Mouse (Mus musculus) neural tube, embryonic 15.5 days (tissue): ENCODE data around the gene Hs3st3a1. TPM values are rescaled to one million over a fixed set of nuclear protein-coding genes. Genes with fewer than 3 reads are reported as not detected.

ENCODE experiments used
- ATAC-seq: fragments of 200-750 bp; cut with Nextera tagmentation; 2 replicates; pipeline ENCODE4 v1.8.0; 2017; ENCODE audit warnings: mild to moderate bottlenecking, moderate TSS enrichment, moderate library complexity; ENCODE audit not compliant: low FRiP score
- H3K27ac ChIP-seq: fragments of 300-500 bp; sonication (generic); replicated peaks from 2 replicates; pipeline ENCODE4 v1.5.1; 2015; ENCODE audit warnings: mild to moderate bottlenecking, inconsistent platforms
- H3K27me3 ChIP-seq: fragments of 300-500 bp; sonication (generic); replicated peaks from 2 replicates; pipeline ENCODE4 v1.6.1; 2015; ENCODE audit warnings: inconsistent platforms
- H3K36me3 ChIP-seq: fragments of 300-500 bp; sonication (generic); 2 replicates; pipeline ENCODE4 v1.6.1; 2015; ENCODE audit warnings: inconsistent platforms
- H3K4me1 ChIP-seq: fragments of 300-500 bp; sonication (generic); 2 replicates; pipeline ENCODE4 v1.6.1; 2015; ENCODE audit warnings: inconsistent platforms
- H3K4me2 ChIP-seq: fragments of 300-500 bp; sonication (generic); 2 replicates; pipeline ENCODE4 v1.6.1; 2015; ENCODE audit warnings: inconsistent platforms, mild to moderate bottlenecking, moderate library complexity
- H3K4me3 ChIP-seq: fragments of 300-500 bp; sonication (generic); replicated peaks from 2 replicates; pipeline ENCODE4 v1.5.1; 2015; ENCODE audit warnings: mild to moderate bottlenecking, inconsistent platforms
- H3K9ac ChIP-seq: fragments of 300-500 bp; sonication (generic); replicated peaks from 2 replicates; pipeline ENCODE4 v1.6.1; 2015; ENCODE audit warnings: mild to moderate bottlenecking, inconsistent platforms
- H3K9me3 ChIP-seq: fragments of 300-500 bp; sonication (generic); replicated peaks from 2 replicates; pipeline ENCODE4 v1.6.1; 2016; ENCODE audit warnings: inconsistent platforms
- WGBS: fragments of 180-500 bp; shearing (Covaris S2); methylation state at CpG from one replicate; pipeline ENCODE4 v1.1.7; 2015; ENCODE audit warnings: mixed read lengths; 5-methylcytosine and 5-hydroxymethylcytosine counted together
- polyA plus RNA-seq: library from polyadenylated mRNA; unstranded; fragments of >200 nt; fragmentation: Nextera tagmentation; extraction: Ambion mirVana; gene quantifications from 2 replicates; pipeline ENCODE4 v1.2.1, GENCODE M21; 2015

Hs3st3a1 gene
- 1.2 and 1.3 TPM in 2 replicates for polyA plus RNA-seq

GRCm38 (mm10) chr11:64434611-64435545, at the start of gene Hs3st3a1:
TSS of gene Hs3st3a1 (plus strand) at chr11:64435332.
- under 1% methylated on average over 30 of the region's 36 CpGs for WGBS
- Histone ChIP-seq H3K9me3 (no peaks in the 10 kb centered on the region), H3K27ac (peak within 1 kb of the TSS; percentile 65), H3K9ac (peak within 1 kb of the TSS; percentile 56), H3K4me1 (peaks cover 19% of the 10 kb centered on the region), H3K4me2 (peak within 1 kb of the TSS; percentile 98), H3K4me3 (peak within 1 kb of the TSS; percentile 52), H3K36me3 (no peaks in the 10 kb centered on the region), H3K27me3 (peaks cover 4% of the 10 kb centered on the region)
- peak; percentile 90 for ATAC-seq

- Histone ChIP-seq H3K4me3 (no peak overlapping the region), H3K4me2 (no peak overlapping the region), H3K27ac (no peak overlapping the region), H3K27me3 (no peaks in the 10 kb centered on the region), H3K4me1 (no peaks in the 10 kb centered on the region), H3K36me3 (no peaks in the 10 kb centered on the region), H3K9me3 (no peaks in the 10 kb centered on the region), H3K9ac (no peak overlapping the region)
- no peak for ATAC-seq
- WGBS, result 90% methylated on average over 4 of the region's 4 CpGs
Measured at GRCm38 (mm10) chr11:64386333-64386732, 48.8 kb upstream of the Hs3st3a1 start.

GRCm38 (mm10) chr11:64396331-64396881, 38.7 kb upstream of the Hs3st3a1 start:
- 5% methylated on average over 7 of the region's 7 CpGs for WGBS
- ATAC-seq, result peak; percentile 80; the same call in 1 of the 2 replicates
- Histone ChIP-seq H3K4me2 (peak overlapping the region; percentile 47), H3K9ac (no peak overlapping the region; the same call in 1 of the 2 replicates), H3K27me3 (no peaks in the 10 kb centered on the region), H3K27ac (peak overlapping the region; percentile 15), H3K9me3 (no peaks in the 10 kb centered on the region), H3K4me3 (peak overlapping the region; percentile 8; the same call in 1 of the 2 replicates), H3K36me3 (no peaks in the 10 kb centered on the region), H3K4me1 (peaks cover 19% of the 10 kb centered on the region)

- no peak; the same call in 1 of the 2 replicates for ATAC-seq
- H3K4me2 ChIP-seq, result peak overlapping the region; percentile 47
- peak overlapping the region; percentile 15; the same call in 1 of the 2 replicates for H3K27ac ChIP-seq
- peaks cover 19% of the 10 kb centered on the region for H3K4me1 ChIP-seq
- no peak overlapping the region; the same call in 1 of the 2 replicates for H3K9ac ChIP-seq
- WGBS, result 54% methylated on average over 6 of the region's 6 CpGs
- H3K27me3 ChIP-seq, result no peaks in the 10 kb centered on the region
- no peaks in the 10 kb centered on the region for H3K9me3 ChIP-seq
- H3K36me3 ChIP-seq, result no peaks in the 10 kb centered on the region
- H3K4me3 ChIP-seq, result no peak overlapping the region
Measured at GRCm38 (mm10) chr11:64396949-64397348, 38.2 kb upstream of the Hs3st3a1 start.

DNA sequence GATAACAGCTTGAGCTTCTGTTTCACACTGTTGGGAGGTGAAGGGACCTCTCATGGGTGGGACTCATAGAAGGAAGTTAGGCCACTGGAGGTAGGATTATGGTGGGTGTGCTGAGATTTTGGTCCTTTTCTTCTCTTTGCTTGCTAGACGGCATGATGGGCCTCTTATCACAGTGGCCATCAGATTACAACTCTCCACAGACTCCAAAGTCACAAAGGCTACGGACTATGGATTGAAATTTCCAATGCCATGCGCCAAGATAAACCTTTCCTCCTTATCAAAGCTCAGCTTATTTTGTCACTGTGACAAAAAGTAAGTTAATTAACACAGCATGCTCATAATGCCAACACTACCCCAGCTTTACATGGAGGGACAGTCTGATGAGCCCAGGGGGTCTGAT, 37.5 kb upstream of the Hs3st3a1 start:
- Histone ChIP-seq H3K36me3 (no peaks in the 10 kb centered on the region), H3K9me3 (no peaks in the 10 kb centered on the region), H3K4me3 (no peak overlapping the region), H3K9ac (no peak overlapping the region), H3K27ac (no peak overlapping the region), H3K4me2 (no peak overlapping the region), H3K27me3 (no peaks in the 10 kb centered on the region), H3K4me1 (peaks cover 19% of the 10 kb centered on the region)
- ATAC-seq, result no peak
- 94% methylated on average over 3 of the region's 3 CpGs for WGBS

DNA sequence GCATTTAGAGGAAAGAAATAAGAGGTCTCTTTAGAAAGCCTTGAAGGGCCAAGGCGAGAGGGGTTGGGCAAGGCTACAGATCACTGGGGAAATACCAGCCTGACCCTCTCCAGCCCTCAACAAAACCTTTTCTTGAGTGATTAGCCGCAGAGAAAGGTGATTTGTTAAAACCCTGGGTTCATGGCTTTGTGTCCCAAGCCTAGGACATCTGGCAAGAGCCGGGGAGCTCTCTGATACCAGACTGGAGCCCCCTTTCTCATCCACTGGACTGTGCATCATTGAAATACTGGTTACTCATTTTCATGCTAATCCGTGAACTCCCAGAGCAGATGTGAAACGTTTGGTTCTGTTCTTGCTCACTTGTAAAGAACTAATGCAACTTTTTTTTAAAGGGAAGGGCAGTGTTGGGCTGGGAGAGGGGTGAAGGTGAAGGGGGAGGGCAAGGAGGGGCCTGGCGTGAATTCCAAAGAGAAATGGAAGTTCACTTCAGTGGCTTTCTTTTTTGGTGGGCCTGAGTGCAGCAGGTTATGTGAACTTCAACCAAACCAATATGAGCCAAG, 34.5 kb upstream of the Hs3st3a1 start:
- Histone ChIP-seq H3K4me3 (no peak overlapping the region), H3K9me3 (no peaks in the 10 kb centered on the region), H3K36me3 (no peaks in the 10 kb centered on the region), H3K27me3 (no peaks in the 10 kb centered on the region), H3K4me1 (peaks cover 17% of the 10 kb centered on the region), H3K4me2 (no peak overlapping the region), H3K27ac (no peak overlapping the region), H3K9ac (no peak overlapping the region)
- 18% methylated on average over 6 of the region's 6 CpGs for WGBS
- no peak for ATAC-seq

- Histone ChIP-seq H3K4me2 (no peak overlapping the region), H3K36me3 (no peaks in the 10 kb centered on the region), H3K27ac (no peak overlapping the region), H3K9ac (no peak overlapping the region), H3K4me1 (no peaks in the 10 kb centered on the region), H3K9me3 (no peaks in the 10 kb centered on the region; the same call in 1 of the 2 replicates), H3K4me3 (no peak overlapping the region), H3K27me3 (no peaks in the 10 kb centered on the region)
- WGBS, result 45% methylated on average over 1 of the region's 1 CpGs
- no peak for ATAC-seq
Measured at GRCm38 (mm10) chr11:64418969-64419368, 16.2 kb upstream of the Hs3st3a1 start.

DNA sequence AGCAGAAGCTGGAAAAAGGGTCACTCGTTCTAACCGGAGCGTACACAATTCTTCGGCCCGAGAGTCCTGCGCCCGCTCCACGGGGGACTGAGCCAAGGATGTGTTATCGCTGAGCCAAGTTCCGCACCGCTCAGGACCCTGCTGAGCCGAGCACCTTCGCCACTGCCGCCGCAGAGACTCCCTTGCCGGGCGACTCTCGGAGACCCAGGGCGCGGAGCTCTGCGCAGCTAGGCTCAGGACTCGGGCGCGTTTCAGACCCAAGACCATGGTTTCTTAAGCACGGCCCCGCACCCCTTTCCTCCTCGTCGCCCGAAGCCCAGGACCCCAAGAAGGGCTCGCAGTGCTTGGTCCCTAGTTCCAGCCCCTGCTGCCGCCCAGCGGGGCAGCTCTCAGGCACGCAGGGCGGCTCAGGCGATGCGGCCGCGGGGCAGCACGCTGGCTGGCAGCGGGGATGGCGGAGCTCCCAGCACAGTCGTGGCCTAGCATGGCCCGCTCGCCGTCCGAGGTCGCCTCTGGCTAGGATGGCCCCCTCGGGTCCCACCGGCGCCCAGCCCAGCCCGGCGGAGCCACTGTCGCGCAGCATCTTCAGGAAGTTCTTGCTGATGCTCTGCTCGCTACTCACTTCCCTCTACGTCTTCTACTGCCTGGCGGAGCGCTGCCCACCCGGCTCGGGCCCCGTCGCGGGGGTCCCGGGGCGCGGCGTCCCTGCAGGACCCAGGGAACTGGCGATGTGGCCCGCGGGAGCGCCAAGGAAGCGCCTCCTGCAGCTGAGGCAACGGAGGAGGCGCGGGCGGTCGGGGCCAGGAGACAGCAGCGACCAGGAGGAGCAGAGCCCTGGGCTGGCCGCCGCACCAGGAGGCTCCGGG, 647 bp downstream of the Hs3st3a1 start:
- peak overlapping the region; percentile 65 for H3K27ac ChIP-seq
- WGBS, result under 1% methylated on average over 81 of the region's 81 CpGs

DNA sequence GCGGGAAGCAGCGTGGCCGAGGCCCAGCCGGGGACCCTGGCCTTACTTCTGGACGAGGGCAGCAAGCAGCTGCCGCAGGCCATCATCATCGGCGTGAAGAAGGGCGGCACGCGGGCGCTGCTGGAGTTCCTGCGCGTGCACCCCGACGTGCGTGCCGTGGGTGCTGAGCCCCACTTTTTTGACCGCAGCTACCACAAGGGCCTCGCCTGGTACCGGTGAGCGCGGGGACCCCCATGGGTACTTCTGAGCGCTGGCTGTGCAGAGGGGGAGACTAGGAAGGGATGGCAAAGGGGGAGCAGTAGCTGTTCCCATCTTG, 1.2 kb downstream of the Hs3st3a1 start, which contains the start of gene F930015N05Rik:
TSS of gene F930015N05Rik (minus strand) at position 242 of the 316 bp plus-strand sequence.
- Histone ChIP-seq H3K9me3 (no peaks in the 10 kb centered on the region), H3K4me2 (peak within 1 kb of the TSS; percentile 98), H3K27ac (peak within 1 kb of the TSS; percentile 65), H3K27me3 (peaks cover 4% of the 10 kb centered on the region), H3K4me3 (peak within 1 kb of the TSS; percentile 52), H3K9ac (peak within 1 kb of the TSS; percentile 56), H3K36me3 (no peaks in the 10 kb centered on the region), H3K4me1 (peaks cover 19% of the 10 kb centered on the region)
- WGBS, result 1% methylated on average over 24 of the region's 24 CpGs
- ATAC-seq, result no peak

More for the DNA sequence above, 647 bp downstream of the Hs3st3a1 start:
- Histone ChIP-seq H3K9ac (peak overlapping the region; percentile 56), H3K36me3 (no peaks in the 10 kb centered on the region), H3K4me2 (peak overlapping the region; percentile 98), H3K9me3 (no peaks in the 10 kb centered on the region), H3K27me3 (peaks cover 4% of the 10 kb centered on the region), H3K4me1 (peaks cover 19% of the 10 kb centered on the region), H3K4me3 (peak overlapping the region; percentile 52)
- ATAC-seq, result peak; percentile 79

DNA sequence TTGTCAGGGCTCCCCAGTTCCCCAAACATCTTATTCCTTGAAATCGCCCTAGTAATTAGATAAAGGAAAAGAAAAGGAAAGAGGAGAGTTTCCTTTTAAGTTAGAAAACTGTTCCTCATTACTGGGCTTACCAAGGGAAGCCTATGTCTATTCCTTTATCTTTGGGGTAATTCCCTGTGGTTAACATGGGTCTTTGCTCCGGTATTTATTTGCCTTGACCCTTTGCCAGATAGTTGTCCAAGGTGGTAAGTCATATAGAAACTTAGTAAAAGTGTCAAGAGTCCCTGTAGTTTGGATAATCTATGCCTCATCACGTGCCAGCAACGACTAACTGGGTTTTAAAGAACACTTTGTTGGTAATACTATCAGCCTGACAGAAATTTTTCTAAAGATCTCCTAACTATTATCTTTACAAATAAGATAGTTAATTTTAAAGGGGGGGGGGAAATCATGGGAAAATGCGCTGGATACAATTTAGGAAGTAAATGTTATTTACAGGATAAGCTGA, 1.7 kb downstream of the Hs3st3a1 start:
- peaks cover 19% of the 10 kb centered on the region for H3K4me1 ChIP-seq
- H3K4me2 ChIP-seq, result peak overlapping the region; percentile 98
- peak overlapping the region; percentile 56; the same call in 1 of the 2 replicates for H3K9ac ChIP-seq
- H3K27me3 ChIP-seq, result peaks cover 4% of the 10 kb centered on the region
- no peak for ATAC-seq
- no peaks in the 10 kb centered on the region for H3K36me3 ChIP-seq
- H3K9me3 ChIP-seq, result no peaks in the 10 kb centered on the region
- 17% methylated on average over 5 of the region's 5 CpGs for WGBS
- H3K27ac ChIP-seq, result no peak overlapping the region
- H3K4me3 ChIP-seq, result peak overlapping the region; percentile 52
